Mouse (Mus musculus) natural killer cell, adult 2 months (primary cell): Measurements from ENCODE around the gene Prmt6.
A peak's percentile ranks its signal among the peaks of the same experiment; 100 is the strongest.

Source experiments
- DNase-seq, 2 experiments: peaks; one replicate each; pipeline ENCODE4 v3.0.0; 2022; ENCODE audit warnings: low spot score in 2 of 2

Prmt6 gene

DNA sequence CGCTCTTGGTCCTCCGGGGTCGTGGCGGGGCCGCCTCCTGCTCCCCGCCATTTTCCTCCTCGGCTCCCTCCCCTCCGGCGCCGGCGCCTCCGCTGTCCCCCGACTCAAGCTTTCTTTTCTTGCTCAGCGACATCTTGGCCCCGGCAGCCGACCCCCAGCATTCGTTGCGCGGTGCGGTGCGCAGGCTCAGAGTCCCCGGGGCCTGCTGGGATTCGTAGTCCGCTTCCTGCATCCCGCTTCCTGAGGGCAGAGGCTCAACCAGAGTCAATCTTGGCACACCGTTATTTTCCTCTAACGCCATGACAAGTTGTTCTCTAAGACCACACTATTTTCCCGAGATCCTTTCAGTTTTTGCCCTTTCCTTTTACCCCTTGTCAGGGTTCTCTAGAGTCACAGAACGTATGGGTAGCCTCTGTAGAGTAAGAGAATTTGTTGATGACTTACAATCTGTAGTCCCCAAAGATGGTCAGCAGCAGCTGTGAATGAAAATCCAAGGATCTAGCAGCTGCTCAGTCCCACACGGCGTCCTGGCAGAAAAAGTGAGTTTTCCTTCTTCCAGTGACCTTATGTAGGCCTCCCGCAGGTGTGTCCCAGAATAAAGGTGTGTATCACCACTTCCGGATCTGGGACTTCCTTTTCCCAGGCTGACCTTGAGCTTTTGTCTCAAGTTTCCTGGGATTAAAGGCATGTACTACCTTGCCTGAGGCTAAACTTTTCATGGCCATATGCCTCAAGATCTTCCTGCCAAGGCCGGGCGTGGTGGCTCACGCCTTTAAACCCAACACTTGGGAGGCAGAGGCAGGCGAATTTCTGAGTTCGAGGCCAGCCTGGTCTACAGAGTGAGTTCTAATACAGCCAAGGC, at the start of gene Prmt6:
Gene Prmt6, minus strand, starts transcription at position 160 of the 862 bp plus-strand sequence.
- peak; percentile 74 to 79 for DNase-seq

DNA sequence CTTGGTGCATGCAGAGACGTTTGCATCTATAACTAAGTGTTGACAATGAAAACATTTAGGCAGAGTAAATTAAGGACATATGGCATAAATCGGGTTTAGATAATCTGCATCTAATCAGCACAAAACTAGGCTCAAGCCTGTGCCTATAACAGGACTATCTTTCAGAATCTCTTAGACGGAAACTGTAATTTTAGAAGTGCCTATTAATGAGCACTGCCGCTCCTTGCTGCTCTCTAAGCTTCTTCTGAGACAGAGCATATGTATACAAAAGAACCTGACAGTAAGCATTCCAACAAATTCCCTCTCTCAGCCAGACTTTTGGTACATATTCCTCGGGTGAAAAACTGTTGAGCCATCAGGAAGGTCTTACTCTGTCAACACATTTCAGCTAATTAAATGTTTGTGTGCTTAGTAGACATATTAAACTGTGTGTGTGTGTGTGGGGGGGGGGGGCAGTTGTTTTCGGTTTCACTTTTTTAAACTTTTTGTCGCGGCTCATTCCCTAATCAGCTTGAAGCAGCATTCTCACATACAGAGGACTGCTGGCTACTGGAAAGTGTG, 39.8 kb upstream of the Prmt6 start:
- no peak for DNase-seq

DNA sequence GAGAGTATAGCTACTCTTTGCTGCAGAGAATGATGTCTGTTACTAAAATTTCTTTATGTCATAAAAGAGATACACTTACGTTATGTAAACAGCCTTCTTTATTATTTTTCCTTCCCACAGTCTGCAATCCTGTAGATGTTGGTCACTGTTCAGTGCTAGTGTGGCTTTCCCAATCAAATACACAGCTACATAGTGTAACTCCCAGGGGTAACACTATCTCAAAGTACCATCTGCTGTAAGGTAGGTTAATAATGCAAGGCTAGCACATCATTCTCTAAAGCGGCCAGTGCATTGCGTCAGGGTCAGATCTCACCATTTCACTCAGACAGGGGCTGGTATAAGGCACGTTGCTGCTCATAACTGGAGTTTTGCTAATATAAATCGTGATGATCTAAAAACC, 31.9 kb upstream of the Prmt6 start:
- DNase-seq: no peak

- no peak for DNase-seq
Observed at GRCm38 (mm10) chr3:110267790-110268189, 17.0 kb upstream of the Prmt6 start.

GRCm38 (mm10) chr3:110253105-110253504, 2.3 kb upstream of the Prmt6 start:
- DNase-seq: no peak

GRCm38 (mm10) chr3:110249891-110250838, 633 bp downstream of the Prmt6 start:
- peak; percentile 51 to 62 for DNase-seq

DNA sequence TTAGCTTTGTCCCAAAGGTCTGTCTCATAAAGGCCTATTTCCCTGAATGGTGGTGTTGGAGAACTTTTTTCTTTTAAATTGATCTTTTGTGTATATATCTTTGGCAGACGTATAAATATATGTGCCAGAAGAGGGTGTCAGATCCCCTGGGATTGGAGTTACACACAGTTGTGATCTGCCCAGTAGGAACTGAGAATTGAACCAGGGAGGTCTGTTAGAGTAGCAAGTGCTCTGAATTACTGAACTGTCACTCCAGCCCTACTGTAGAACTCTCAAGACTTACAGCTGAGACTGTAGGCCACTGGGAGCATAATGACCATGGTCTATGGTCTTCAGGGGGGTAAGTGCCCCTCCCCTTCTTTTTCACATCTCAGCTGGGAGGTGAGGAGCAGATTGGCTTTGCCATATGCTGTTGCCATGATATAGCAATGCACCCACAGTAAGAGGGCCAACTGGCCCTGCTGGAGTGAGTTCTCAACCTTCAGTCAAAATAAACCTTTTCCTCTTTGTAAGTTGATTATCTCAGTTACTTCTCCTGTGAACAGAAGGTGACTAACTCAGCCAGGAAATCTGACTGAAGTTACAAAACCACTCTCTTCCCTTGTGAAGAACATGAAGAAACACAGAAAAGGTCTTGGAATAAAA, 13.9 kb downstream of the Prmt6 start:
- no peak for DNase-seq
